Mouse (Mus musculus) c-Kit-negative CD71-positive TER-119-positive erythroid progenitor cells, embryonic 14.5 days (primary cell): ENCODE data around the gene Aff1.

Experiments
- DNase-seq: peaks from one replicate; pipeline ENCODE4 v3.0.0-alpha.2; 2013; ENCODE audit warnings: low read depth, low spot score

The Aff1 gene

DNA sequence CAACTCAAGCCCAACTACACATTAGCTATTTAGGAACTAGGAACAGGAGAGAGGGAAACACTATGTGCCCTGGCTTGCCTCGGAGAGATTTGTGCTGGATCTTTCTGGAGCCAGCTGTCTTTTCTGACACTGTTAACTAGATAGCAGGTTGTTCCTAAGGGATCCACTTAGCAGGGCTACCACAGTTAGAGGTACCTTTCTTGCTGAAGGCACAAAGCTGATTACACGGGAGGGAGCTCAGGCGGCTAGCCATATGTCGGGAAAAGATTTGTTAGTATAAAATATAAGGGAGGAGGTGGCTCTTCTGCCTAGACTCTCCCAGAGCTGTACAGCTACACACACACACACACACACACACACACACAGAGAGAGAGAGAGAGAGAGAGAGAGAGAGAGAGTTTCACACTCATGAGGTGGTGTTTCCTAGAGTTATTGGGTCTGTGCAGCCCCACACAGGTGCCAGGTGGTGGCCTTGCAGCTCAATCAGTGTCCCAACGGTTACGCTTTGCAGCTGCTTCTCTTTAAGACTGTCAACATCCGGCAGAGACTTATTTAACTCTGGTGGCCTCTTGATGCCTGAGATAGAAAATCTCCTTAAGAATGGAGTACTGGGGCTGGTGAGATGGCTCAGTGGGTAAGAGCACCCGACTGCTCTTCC, 34.2 kb downstream of the Aff1 start:
- no peak for DNase-seq

- DNase-seq = no peak
Measured at GRCm38 (mm10) chr5:103727777-103728395, 35.7 kb downstream of the Aff1 start.

- DNase-seq = no peak
Measured at GRCm38 (mm10) chr5:103729225-103729624, 37.1 kb downstream of the Aff1 start.

- DNase-seq = no peak
Measured at GRCm38 (mm10) chr5:103730142-103730541, 38.0 kb downstream of the Aff1 start.

DNA sequence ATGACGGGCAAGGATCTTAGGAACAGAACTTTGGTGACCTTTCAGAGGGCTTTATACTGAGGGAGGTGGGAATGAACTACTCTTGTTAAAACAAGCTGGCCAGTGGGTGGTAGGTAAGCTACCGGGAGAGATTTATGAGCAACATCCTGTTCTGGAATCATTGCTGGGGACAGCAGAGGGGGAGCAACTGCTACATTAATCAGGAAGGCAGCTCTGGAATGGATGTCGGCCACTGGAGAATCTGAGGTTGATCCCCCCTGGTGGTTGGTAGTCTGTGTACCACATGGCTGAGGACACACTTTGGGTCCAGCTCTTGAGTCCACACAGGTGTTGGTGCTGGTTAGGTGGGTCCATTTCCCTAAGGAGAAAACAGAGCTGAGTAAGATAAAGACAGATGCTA, 38.6 kb downstream of the Aff1 start:
- DNase-seq = no peak

DNA sequence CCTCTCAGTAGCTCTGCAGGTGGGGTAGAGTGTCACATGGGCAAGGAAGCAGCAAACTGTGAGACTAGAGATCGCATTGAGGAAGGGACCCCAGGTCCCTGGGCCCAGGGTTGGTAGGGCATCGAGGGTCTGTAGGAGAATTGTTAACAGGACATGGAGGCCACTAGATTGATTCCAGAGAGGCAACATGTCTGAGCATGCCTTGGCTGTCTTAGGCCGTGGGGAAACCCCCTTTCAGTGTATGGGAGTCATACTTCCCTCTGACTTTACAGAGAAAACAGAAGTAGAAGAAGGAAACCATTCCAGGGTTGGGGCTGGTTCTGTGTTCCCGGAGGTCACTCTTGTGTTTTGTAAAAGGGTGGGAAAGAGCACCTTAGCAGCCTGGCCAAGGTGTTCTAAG, 40.4 kb downstream of the Aff1 start:
- DNase-seq = no peak

DNA sequence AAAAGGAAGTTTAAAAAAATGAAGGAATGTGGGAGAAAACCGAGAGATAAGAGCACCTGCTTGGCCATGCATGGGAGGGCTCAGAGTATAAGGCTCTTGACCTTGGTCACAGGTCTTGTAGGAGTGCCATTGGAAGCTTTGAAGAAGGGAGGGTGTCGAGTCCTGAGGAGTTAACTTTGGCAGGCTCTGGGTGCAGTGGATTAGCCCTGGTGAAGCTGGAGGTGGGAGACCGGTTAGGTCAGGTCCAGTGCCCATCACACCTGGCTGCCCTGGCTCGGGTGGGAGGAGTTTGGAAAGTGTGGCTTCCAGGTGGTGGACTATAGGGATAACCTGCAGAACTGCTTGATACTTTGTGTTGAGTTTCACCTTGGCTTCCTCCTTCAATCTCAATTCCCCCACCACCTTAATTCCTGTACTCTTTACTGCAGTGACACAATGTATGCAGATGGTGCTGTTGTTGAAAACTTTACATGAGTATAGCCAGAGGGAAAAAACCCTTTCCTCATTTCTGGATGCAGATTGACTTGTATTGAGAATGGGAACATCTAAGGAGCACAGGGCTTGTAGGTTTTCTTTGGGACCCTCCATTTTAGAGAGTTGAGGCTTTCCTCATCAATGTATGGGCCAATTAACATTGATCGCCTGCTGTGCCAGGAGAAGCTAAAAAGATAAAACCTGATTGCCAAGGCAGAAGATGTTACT, 43.4 kb downstream of the Aff1 start:
- no peak for DNase-seq

DNA sequence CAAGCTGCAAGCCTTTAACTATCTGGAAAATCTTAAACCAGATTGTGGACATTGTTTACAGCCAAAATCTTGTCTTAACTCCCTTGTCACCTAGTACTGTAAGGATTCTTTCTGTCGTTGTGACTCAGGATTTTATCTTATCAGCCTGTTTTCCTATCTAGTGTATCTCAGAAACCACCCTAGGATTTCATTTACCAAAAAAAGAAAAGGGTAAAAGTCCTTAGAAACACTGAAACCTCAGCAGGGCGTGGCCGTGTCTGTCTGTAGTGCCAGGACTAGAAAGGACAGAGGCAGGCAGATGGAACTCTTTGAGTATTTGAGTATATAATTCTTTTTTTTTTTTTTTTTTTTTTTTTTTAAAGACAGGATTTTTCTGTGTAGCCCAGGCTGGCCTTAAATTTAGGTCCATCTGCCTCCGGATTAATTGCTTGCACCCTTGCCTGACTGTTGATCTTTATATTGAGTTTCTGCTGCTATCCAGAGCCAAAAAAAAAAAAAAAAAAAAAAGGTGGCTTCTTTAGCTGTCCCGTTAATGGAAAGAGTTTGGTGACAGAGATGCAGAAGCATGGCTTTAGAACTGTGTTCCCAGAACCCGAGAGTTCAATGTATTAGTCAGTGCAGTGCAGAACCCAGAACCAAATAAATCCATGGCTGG, 44.5 kb downstream of the Aff1 start:
- no peak for DNase-seq

DNA sequence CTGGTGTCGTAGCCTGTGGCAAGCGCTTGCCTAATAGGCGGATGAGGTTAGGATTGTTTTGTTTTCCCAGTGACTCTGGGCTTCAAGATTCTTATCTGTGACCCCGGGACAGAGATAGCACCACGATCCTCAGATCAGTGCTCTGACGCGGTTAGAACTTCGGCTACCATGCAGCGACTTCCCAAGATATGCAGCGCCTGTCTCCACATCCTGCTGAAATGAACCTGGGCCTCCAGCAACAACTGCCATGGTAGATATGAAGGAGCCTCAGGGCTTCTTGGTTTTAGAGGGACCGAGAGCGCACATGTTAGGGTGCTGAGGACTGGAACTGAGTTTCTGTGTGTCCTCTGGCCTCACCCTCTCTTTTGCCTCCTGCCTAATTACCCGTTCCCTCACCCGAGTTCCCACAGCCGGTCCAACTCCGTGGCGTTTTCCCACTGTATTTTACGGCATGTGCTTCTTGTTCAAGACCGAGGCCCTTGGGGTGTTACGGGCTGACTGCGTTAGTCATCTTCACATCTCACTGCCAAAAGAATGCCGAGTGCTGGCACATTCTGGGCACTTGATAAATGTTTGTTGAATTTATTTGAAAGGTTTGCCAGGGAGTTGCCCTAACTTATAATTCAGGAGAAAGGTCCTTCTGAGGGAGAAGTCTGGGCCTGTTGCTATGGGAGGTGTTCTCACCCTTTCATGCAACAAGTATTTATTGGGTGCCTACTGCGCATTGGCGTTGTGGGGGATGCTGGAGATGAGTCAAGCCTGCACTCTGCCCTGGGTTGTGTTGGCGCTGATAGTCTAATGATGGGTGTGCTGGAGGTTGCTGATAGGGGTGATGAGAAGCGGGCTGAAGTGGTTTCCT, 45.3 kb downstream of the Aff1 start:
- peak; percentile 92 for DNase-seq

- no peak for DNase-seq
Measured at GRCm38 (mm10) chr5:103738509-103738908, 46.3 kb downstream of the Aff1 start.

GRCm38 (mm10) chr5:103739163-103739562, 47.0 kb downstream of the Aff1 start:
- DNase-seq = no peak

- DNase-seq = no peak
Measured at GRCm38 (mm10) chr5:103740093-103740902, 48.1 kb downstream of the Aff1 start.

- DNase-seq = no peak
Measured at GRCm38 (mm10) chr5:103740903-103741246, 48.7 kb downstream of the Aff1 start.

DNA sequence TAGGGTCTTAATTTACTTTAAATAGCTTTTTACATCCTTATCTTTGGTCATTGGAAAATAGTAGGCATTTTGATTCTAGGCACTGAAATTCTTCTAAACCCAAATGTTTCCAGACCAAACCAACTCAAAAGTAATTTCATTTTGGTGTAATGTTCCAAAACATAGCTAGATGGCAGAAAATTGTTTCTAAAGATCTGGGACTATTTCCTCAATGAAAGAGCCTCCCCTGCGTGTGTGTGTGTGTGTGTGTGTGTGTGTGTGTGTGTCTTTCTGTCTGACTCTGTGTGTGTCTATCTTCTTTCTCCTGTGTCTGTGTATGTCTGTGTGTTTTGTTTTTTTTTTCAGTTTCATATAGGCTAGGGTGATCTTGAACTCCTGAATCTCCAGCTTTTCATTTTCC, 49.3 kb downstream of the Aff1 start:
- no peak for DNase-seq

DNA sequence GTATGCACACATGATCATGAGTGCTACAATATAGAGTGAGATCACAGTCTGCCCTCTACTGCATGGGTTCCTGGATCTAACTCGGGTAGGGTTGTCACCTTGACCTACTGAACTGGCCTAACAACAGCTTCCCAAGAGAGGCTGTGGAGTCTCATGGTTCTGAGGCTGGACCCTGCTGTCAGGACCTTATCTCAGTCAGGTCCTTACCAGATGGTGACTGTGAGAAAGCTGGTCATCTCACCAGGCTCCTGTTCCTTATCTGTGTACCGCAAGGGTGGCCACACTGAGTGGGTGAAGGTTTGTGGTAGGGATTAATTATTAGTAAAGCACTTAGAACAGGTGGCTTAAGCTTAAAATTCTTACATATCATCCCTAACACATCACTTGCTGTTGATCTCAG, 49.8 kb downstream of the Aff1 start:
- peak; percentile 79 for DNase-seq

GRCm38 (mm10) chr5:103744531-103744930, 52.4 kb downstream of the Aff1 start:
- DNase-seq = no peak

GRCm38 (mm10) chr5:103745635-103746034, 53.5 kb downstream of the Aff1 start:
- DNase-seq = no peak

DNA sequence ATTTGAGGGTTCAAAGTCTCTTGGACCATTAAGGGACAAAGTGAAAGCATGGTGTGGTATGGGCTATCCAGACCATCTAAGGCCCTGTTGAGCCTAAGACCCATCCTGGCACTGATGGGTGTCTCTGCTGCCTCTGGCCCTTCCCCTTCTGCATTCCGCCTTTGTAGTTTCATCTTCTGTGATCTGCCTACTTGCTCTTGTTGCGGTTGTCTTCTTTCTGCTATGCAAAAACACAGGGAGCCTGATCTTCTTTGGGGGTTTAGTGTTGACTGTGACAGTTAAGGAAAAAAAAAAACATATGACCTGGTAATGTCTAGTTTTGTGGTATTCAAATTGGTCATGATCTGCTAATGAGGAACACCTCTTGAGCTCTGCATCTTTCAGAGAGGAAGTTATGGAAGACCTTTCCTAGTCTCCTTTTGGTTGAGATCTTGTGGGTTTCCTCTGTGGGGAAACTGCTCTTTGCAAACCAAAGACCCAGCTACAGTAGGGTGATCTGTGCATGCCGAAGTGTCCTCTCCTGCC, 54.4 kb downstream of the Aff1 start:
- DNase-seq = no peak

DNA sequence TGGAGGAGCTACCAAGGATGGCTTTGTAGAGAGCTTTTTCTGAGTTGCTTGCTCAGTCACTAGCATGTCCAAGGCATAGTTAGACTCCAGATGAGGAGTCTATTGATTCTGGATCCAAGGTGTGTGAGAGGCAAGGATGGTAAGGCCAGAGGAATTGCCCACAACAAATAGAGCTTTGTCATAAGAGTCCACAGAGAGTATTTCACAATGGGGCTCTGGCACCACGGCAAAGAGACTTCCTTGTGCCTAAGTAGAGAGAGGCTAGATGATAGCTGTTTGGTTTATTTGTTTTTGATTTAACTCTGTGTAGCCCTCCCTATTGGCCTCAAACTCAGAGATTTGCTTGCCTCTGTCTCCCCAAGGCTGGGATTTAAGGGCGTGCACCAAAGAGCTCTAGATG, 54.9 kb downstream of the Aff1 start:
- no peak for DNase-seq

GRCm38 (mm10) chr5:103748343-103748742, 56.2 kb downstream of the Aff1 start:
- DNase-seq = no peak
